Mouse (Mus musculus) layer of hippocampus, postnatal 14 days (tissue): Measurements from ENCODE around the gene Fibcd1. TPM values are rescaled to one million over a fixed set of nuclear protein-coding genes. Genes with fewer than 3 reads are reported as not detected.

Experiments
- DNase-seq, 2 experiments: peaks; one replicate each; pipeline ENCODE4 v3.0.0; 2021 to 2022; ENCODE audit warnings: low spot score in 2 of 2, mixed read lengths in 1 of 2
- total RNA-seq, 2 experiments: library from RNA; stranded (reverse); gene quantifications; 2 replicates each; pipeline ENCODE4 v1.2.3; 2021

Fibcd1 gene
- total RNA-seq, 2 experiments from 2014 or later = 111 to 117 TPM

GRCm38 (mm10) chr2:31862919-31863318 is 17.1 kb upstream of the Fibcd1 start:
- DNase-seq = no peak

- no peak for DNase-seq
Measured at GRCm38 (mm10) chr2:31858500-31858899, 12.7 kb upstream of the Fibcd1 start.

GRCm38 (mm10) chr2:31857180-31857579 is 11.4 kb upstream of the Fibcd1 start:
- no peak for DNase-seq

- DNase-seq = no peak
Measured at GRCm38 (mm10) chr2:31855991-31856390, 10.2 kb upstream of the Fibcd1 start.

- DNase-seq = no peak
Measured at GRCm38 (mm10) chr2:31850141-31850540, 4.3 kb upstream of the Fibcd1 start.

- DNase-seq = no peak
Measured at GRCm38 (mm10) chr2:31847908-31848307, 2.1 kb upstream of the Fibcd1 start.

- no peak for DNase-seq
Measured at GRCm38 (mm10) chr2:31846692-31847660, 1.2 kb upstream of the Fibcd1 start.

GRCm38 (mm10) chr2:31845512-31845895 is 301 bp downstream of the Fibcd1 start:
- DNase-seq = no peak

- DNase-seq = no peak
Measured at GRCm38 (mm10) chr2:31844729-31845136, 1.1 kb downstream of the Fibcd1 start.

- no peak for DNase-seq
Measured at GRCm38 (mm10) chr2:31838868-31839267, 6.9 kb downstream of the Fibcd1 start.

- DNase-seq = no peak
Measured at GRCm38 (mm10) chr2:31836985-31837384, 8.8 kb downstream of the Fibcd1 start.

GRCm38 (mm10) chr2:31836091-31836490 is 9.7 kb downstream of the Fibcd1 start:
- no peak for DNase-seq

- no peak for DNase-seq
Measured at GRCm38 (mm10) chr2:31828311-31828825, 17.4 kb downstream of the Fibcd1 start.

- peak; percentile 87 to 90 for DNase-seq
Measured at GRCm38 (mm10) chr2:31827877-31828276, 17.9 kb downstream of the Fibcd1 start.

- peak in 1 of 2 experiments; percentile 35 for DNase-seq
Measured at GRCm38 (mm10) chr2:31826094-31827085, 19.4 kb downstream of the Fibcd1 start.

GRCm38 (mm10) chr2:31825469-31825911 is 20.3 kb downstream of the Fibcd1 start:
- peak; percentile 39 to 56 for DNase-seq

GRCm38 (mm10) chr2:31823933-31824730 is 21.7 kb downstream of the Fibcd1 start:
- peak in 1 of 2 experiments; percentile 45 for DNase-seq

- peak; percentile 77 to 82 for DNase-seq
Measured at GRCm38 (mm10) chr2:31822524-31823371, 23.1 kb downstream of the Fibcd1 start.

GRCm38 (mm10) chr2:31815367-31815766 is 30.4 kb downstream of the Fibcd1 start:
- DNase-seq = peak; percentile 50 to 75
